Mouse (Mus musculus): Measurements from ENCODE around the gene Stxbp4.

- TF ChIP-seq POLR2AphosphoS2 (IDR thresholded peaks at IDR 0.05; ENCODE audit: low read length): no peak
- TF ChIP-seq MAFK (IDR thresholded peaks at IDR 0.05; ENCODE audit: borderline replicate concordance, low read depth, low read length): no peak
- peak; percentile 63 to 85 (median 65) for TF ChIP-seq CTCF (IDR thresholded peaks at IDR 0.05 in 2 of 3, conservative IDR thresholded peaks at IDR 0.05 in 1 of 3; ENCODE audit: control insufficient read depth in 1 of 3, insufficient read depth in 1 of 3, low read depth in 2 of 3, low read length in 3 of 3, poor library complexity in 1 of 3, severe bottlenecking in 1 of 3)
- TF ChIP-seq MYC (IDR thresholded peaks at IDR 0.05; ENCODE audit: low read depth, low read length): no peak
- TF ChIP-seq ZMIZ1 (IDR thresholded peaks at IDR 0.05; ENCODE audit: low read depth, low read length): no peak
- no peak for TF ChIP-seq POLR2A (IDR thresholded peaks at IDR 0.05; ENCODE audit: control insufficient read depth in 1 of 2, insufficient read depth in 1 of 2, low read depth in 1 of 2, low read length in 2 of 2, poor library complexity in 1 of 2)
- TF ChIP-seq SMC3 (IDR thresholded peaks at IDR 0.05; ENCODE audit: low read depth, low read length): peak; percentile 84
- TF ChIP-seq EP300 (IDR thresholded peaks at IDR 0.05; ENCODE audit: low read depth in 1 of 2, low read length in 2 of 2): no peak
- no peak for TF ChIP-seq JUND (IDR thresholded peaks at IDR 0.05; ENCODE audit: low read depth, low read length)
- TF ChIP-seq RCOR1 (IDR thresholded peaks at IDR 0.05; ENCODE audit: low read depth, low read length): no peak
- no peak for TF ChIP-seq BHLHE40 (IDR thresholded peaks at IDR 0.05; ENCODE audit: borderline replicate concordance, low read depth, low read length)
- TF ChIP-seq GATA1 (IDR thresholded peaks at IDR 0.05; ENCODE audit: low read depth, low read length): no peak
- no peak for TF ChIP-seq USF1 (IDR thresholded peaks at IDR 0.05; ENCODE audit: low read depth, low read length)
Observed at GRCm38 (mm10) chr11:90623477-90623876, 14.4 kb downstream of the Stxbp4 start.

All from MEL (cell line).